Mouse (Mus musculus): ENCODE results near the gene Glyatl3.

GRCm38 (mm10) chr17:40882172-40882571, 32.0 kb downstream of the Glyatl3 start:
- no peak for TF ChIP-seq CTCF (IDR thresholded peaks at IDR 0.05; ENCODE audit: extremely low read depth, insufficient read depth, insufficient read length, insufficient replicate concordance)
- TF ChIP-seq POLR2A (IDR thresholded peaks at IDR 0.05; ENCODE audit: low read depth, low read length), result no peak
